Mouse (Mus musculus): ENCODE measurements around the gene Krt24.

Krt24 gene

DNA sequence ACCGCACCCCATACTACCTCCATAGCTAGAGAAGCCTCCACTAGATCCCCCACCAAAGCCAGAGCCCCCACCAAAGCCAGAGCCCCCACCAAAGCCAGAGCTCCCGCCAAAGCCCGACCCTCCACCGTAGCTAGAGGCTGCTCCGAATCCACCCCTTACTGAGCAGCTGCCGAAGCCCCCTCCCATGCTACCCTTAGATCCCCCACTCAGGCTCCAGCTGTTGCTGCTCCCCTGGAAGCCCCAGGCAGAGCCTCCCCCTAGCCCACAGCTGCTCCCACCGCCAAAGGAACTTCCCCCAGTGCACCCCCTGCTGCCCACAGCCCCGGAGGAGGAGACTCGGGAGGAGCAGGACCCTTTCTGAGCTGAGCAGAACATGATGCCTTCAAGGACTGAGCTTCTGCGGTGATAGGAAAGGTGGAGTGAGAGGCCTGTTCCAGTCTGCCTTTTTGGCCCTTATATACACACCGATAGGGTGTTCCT lies at the start of gene Krt24:
Krt24 (minus strand) TSS at position 430 of the 480 bp plus-strand sequence.
- no peak for DNase-seq

DNA sequence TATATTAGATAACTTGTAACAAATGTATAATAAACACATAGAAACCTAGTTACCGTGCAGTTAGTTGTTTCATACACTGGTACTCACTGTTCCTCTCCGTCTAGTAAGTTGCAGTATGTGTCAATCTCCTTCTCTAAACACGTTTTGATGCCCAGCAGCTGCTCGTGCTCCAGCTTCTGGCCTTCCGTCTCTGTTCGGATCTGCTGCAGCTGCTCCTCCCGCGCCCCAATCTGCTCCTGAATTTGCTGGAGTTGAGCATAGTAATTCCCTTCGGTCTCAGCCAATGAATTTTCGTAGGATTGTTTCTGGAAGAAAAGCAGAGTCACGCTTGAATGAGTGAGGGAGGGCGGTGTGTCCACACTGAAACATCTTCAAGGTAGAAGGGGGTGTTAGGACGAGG lies 48.4 kb upstream of the Krt24 start:
- peak; percentile 20 for DNase-seq

DNA sequence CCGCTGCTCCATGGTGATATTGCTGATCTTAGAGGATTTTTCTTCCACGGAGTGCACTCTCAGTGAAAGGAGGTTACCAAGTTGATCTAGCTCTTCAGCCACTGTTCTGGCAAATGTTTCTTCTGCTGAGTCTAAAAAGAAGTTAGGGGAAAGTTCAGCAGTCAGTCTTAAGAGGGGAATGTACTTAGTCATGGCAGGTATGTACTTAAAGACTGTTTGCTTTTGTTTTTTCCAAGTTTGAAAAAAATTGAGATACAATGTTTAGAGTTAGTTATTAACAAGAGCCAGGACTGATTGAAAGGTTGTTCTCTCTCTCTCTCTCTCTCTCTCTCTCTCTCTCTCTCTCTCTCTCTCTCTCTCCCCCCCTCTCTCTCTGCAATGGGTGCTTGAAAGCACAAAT lies 44.6 kb upstream of the Krt24 start:
- DNase-seq = no peak

DNA sequence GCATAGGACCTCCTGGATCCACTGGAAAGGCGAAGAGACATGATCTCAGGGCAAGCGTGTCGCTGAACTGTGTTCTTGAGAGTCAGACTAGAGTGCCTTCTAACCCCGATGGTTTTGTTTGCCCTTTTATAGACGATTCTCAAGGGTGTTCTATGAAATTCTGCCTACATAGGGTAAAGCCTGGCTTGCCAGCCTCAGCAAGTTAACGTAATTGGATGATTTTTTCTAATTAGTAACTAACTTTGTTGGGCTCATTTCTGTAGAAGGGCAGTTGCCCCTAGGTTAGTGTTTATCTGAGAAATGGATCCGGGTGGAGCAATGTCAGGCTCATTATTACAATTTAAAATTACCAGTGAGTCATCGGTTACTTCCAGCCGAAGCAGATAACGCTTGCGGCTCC lies 37.8 kb upstream of the Krt24 start, which contains the start of gene Krt25:
Krt25 (minus strand) TSS at position 101 of the 400 bp plus-strand sequence.
- DNase-seq = no peak

DNA sequence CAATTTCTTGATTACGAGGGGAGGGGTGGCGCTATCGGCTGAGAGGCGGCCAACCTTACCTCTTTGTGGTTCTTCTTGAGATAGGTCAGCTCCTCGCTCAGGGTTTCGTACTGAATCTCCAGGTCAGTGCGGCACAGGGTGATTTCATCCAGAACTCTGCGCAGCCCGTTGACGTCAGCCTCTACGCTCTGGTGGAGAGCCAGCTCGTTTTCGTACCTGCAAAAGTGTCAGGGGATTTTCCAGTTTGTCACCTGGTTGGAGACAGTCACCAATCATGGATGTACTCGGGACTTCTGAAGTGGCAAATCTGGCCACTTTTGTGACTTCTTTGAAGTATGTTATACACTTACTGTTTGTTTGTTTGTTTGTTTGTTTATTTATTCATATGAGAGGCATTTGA lies 36.0 kb upstream of the Krt24 start:
- DNase-seq = no peak

DNA sequence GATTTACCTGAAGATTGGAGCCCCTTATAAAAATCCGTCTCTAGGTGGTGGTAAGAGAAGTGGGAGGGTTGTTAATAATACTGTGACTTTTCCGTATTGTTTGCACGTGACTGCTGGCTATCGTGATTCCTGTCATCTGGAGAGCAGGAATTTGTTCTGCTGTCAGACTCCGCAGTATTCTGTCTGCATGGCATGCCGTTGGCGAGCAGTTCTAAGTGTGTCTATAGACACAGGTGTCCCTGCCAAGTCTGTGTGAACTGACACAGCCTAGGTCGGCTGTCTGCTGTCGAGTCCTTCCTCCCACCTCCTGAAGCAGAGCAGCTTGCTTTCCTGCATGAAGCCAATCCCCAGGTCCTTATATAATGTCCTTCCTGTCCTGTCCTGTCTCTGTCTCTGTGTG lies 34.1 kb upstream of the Krt24 start:
- no peak for DNase-seq

DNA sequence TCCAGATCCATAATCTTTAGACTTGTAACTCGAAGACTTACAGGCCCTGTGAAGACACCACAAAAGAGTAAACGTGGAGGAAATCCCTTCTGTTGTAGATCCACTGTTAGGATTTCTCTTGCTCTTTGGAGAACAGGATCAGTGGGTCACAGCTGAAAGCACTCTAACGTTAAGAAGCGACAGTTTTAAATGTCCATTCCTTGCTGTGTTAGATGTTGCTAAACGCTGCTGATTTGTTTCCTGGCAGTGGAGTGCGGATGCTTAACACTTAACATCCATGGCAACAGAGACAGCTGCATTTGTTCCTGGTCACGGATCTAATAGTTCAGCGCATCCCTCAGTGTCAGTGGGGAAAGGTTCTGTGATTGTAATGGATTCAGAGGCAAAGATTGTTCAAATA lies 31.5 kb upstream of the Krt24 start:
- peak; percentile 29 for DNase-seq

DNA sequence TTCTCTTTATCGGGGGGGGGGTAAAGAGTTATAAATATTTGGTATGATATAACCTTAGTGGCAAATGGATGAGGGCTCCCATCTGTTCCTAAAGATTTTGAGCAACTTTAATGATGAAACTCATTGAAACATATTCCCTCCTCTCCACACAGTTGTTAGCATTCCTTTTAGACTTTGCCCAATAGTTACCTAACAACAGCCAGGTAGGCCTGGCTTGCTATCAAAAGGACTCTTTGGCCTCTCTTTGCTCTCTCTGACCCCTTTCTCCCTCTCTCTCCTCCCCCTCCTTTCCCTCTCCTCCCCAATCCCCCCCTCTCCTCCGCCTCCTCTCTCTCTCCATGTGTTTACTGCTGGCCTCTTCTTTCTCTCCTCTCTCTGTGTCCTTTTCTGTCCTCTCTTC lies 29.5 kb upstream of the Krt24 start:
- no peak for DNase-seq

DNA sequence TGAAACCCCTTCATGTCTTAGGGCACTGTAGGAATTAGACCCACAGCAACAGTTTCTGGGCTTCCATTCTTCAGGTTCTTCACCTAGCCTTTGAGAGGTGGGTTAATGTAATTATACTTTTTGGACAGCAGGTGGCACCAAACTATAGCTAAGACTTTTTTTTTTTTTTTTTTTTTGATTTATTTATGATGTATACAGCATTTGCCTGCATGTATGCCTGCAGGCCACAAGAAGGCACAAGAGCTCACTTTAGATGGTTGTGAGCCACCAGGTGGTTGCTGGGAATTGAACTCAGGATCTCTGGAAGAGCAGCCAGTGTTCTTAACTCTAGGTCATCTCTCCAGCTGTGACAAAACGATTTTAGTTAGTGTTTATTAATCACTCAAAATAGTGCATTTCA lies 25.8 kb upstream of the Krt24 start:
- no peak for DNase-seq

DNA sequence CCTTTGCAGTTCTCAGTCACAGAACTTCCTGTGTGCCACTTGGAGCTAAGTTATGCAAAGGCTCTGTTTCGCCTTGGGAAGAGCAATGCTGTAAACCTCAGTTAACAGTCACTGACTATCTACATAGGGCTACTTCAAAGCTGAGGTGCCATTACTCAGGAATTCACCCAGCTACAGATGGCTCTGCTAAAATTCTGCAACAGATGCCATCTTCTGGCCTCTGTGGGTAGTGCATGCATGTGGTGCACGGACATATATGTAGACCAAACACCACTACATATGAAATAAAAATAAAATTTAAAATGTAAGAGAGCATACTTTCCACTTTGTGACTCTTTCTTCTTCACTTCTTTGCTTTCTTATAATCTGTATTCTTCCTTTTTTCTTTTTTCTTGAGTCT lies 22.5 kb upstream of the Krt24 start:
- DNase-seq = peak; percentile 77

DNA sequence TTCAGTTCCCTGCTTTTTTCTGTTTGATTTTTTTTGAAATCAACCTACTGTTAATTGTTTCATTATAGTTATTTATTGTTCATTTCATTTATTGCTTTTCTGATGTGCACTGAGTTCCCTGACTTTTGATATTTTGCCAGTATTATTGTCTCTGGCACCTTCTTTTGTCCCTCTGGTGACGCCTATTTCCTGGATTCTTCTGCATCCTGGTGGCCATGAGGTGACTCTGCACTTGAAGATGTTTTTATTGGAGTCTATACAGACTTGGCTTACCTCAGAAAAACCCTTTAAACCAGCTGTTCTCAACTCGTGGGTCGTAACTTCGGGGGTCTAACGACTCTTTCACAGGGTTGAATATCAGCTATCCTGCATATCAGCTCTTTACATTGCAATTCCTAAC lies 10.0 kb upstream of the Krt24 start:
- no peak for DNase-seq

DNA sequence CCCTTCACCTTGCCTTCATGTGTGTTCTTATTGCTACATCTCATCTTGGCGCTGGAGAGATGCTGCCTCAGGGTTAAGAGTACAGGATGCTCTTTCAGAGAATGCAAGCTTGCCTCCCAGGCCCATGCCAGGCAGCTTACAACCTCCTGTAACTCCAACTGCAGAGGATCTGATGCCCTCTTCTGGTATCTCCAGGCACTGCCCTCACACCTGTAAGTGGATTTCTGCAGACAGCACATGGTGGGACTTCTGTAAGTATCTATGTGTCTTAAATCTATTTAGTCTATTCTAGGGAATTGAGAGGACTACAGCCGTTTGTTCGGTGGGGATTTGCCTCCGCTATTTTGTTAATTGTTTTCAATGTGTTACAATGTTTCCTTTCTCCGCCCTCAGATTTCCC lies 7.8 kb upstream of the Krt24 start:
- DNase-seq = peak; percentile 63

DNA sequence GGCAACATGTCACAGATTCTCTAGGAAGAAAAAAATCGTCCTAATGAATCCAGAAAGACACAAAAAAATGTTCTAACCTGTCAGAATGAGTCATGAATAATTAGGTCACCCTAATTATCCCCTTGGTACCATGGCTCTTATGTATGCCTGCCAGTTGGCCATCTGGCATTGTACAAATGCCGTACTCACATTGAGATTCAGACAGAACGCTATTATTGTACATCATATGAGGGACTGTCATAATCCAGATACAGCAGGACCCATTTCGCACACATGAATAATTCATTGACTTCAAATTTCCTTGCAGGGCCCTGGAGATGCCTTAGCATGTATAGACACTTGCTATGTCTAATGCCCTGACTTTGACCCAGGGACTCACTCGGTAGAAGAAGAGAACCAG lies 1.1 kb downstream of the Krt24 start:
- no peak for DNase-seq

DNA sequence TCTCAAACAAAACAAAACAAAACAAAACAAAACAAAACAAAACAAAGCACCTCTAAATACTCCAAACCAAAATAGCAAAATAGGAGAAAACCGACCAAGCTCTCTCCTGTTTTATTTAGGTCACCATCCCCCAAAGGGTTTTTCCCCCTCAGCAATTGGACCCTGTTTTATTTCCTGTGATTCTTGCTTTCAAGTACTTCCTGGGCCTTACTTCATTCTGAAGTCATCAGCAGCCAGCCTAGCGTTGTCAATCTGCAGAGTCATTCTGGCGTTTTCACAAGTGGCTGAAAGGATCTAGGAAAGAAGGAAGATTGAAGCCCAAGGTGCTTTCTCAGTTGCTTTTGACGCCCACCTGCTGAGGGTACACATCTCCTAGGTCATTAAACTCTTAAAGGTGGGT lies 1.7 kb downstream of the Krt24 start:
- no peak for DNase-seq

DNA sequence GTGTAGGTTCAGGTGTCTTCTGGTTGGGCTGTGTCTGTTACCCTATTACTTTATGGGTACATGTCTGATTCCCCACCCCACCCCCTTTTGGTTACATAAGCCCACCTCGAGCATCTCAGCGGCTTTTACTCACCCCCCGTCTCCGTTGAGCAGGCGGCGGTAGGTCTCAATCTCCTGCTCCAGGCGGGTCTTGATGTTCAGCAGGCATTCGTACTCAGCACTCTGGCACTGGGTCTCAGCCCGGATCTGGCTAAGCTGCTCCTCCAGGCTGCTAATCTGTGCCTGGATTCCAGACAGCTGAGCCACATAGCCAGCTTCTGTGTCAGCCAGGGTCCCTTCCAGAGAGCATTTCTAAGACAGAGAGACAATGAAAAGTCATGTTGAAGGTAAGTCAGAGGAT lies 3.9 kb downstream of the Krt24 start:
- DNase-seq = no peak

DNA sequence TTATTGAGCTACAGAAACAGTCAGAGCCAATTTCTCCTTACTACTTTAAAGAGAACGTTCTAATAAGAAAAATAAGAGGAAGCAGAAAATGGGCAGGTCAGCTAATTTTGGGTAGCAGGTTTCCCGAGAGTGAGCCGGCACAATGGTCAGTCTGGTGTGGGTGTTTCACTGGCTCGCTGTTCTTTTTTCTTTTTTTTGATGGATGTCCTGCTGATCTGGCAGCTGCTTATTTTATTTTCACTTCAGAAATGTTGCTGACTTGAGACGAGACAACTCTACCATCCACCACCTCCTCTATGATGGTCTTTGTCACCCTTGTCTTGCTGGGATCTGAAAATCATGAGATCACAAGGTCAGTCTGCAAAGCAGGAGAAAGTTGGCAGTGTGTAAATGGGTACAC lies 5.1 kb downstream of the Krt24 start:
- DNase-seq = no peak

DNA sequence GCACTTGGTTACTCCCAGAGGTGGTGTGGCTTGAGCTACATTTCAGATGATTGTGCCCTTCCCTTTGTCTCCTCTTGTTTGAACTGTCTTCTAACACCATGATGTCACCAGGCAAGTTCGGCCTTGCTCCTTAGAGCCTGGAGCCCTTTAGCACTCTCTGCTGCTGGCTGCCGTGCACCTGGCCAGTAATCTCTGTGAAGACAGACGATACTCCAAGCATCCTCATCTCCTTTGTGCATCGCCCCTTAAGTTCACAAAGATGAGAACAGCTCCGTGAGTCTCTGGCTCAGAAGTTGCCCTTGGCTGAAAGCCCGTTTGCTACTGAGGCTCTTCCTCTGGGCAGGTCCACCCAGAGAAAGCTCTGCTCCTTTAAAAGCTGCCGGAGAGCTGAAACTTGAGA lies 8.3 kb downstream of the Krt24 start:
- no peak for DNase-seq

DNA sequence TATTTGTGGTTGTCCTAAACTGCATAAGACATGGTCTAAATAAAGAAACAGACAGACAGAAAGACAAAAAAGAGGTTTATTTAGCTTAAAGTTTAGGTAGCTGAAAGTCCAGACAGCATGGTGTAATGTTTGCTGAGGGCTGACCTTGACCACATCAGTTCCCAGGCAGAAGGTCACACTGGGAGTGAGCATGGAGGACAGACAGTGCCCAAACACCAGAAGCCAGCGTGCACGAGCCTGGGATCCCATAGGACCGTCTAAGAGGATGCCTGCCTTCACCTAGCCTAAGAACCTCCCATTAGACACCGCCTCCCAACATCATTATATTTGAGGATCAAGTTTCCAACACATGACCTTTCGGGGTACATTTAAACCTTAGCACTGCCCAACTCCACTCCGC lies 9.4 kb downstream of the Krt24 start:
- no peak for DNase-seq

DNA sequence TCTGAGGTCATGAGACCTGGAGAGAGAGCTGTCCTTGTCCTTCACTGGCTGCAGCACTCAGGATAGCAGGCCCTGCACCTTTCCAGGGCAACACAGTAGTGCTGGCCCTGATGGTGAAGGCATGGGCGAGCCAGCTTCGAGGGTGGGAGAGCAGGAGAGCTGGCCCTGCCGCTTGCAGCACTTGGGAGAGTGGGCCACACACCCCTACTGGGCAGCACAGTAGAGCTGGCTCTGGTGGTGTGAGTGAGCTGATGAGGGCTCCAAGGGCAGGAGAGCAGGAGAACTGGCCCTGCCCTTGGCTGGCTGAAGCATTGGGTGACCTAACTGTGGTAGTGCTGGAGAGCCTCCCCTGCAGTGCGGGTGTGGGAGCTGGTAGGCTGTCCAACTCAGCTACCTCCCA lies 12.3 kb downstream of the Krt24 start:
- no peak for DNase-seq

DNA sequence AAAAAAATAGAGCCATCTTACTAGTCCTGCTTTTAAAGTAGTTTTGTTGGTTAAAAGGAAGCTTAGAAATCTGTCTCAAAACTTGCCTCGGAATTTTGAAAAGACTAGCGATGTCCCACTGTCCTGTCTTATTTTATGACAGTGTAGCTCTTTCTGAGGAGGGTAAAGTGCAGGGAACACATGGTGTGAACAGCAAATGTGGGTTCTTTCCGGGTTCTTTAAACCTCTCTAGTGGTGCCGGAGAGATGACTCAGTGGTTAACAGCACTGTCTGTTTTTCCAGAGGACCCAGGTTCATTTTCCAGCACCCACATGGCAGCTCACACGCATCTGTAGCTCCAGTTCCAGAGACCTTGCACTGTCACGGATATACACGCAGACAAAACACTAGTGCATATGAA lies 15.9 kb downstream of the Krt24 start:
- DNase-seq = no peak

DNA sequence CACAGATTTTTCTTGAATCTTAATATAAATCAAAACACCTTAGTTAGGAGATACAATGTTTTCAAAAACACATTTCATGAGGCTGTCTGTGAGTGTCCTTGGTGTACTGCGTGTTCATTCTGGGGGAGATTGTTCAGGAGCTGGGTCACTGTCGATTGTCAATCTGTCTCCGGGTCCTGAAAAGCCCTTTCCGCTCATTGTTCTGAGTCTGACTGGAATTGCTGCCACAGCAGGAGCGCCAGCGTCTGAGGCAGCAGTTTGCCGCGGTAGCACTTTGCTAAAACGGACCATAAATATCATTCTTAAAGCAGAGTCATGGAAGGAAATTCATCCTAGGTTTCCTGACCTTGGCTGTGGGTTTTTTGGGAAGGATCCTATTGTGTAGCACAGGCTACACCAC lies 19.3 kb downstream of the Krt24 start:
- peak; percentile 49 for DNase-seq

DNA sequence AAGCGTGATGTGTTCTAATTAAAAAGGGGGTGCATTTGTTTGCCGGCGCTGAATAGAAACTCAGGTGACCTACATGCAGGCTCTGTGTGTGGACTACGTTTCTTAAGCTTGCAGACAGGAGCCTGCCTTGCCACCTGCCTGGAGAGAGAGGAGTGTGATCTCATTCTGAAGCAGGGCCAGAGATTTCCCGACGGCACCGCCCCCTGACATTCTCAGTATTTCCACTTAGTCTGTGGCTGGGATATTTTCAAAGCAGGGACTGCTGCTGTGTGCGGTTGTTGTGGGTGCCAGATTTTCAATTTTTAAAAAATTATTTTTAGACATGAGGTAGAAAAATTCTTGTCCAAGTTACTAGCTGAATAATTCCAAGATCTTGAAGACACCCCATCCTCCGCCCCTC lies 19.8 kb downstream of the Krt24 start:
- DNase-seq = peak; percentile 36

DNA sequence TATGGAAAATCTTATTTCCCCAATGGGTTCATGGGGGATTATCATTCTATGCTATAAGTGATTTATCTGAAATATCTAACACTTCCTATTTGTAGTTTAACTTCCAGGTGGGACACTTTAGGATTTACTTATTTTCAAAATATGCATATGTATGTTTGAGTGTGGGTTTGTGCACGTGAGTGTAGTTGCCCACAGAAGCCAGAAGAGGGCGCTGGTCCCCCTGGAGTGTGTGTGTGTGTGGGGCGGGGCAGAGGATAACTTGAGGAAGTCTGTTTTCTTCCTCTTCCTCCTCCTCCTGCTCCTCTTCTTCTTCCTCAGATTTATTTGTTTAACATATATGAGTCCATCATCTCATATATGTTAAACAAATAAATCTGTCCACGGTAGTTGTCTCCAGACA lies 28.8 kb downstream of the Krt24 start:
- DNase-seq = no peak

DNA sequence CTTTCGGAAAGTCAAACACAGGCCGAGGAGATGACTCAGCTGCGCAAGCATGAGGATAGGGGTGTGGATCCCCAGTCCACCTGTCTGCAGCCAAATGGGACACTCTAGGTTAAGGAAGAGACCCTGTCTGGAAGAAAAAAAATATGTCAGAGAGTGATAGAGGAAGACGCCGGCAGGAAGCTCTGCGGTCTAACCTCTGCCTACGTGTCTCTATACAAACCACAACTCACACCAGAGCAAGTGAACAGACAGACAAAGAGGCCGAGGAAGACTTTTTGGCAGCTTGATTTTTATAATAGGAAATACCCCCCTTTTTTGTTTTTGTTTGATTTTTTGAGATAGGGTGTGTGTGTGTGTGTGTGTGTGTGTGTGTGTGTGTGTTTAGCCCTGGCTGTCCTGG lies 29.7 kb downstream of the Krt24 start:
- no peak for DNase-seq

DNA sequence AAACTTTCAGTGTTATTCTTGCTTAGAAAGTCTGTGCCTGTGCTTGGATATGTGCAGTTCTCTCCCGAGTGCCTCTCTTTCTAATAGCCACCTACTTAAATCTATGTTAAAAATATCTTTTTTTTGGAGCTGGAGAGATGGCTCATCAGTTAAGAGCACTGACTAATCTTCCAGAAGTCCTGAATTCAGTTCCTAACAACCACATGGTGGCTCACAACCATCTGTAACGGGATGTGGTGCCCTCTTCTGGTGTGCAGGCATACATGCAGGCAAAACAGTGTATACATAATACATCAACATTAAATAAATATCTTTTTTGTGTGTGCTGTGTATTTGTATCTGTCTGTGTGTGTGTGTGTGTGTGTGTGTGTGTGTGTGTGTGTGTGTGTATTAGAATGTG lies 31.2 kb downstream of the Krt24 start:
- DNase-seq = no peak

DNA sequence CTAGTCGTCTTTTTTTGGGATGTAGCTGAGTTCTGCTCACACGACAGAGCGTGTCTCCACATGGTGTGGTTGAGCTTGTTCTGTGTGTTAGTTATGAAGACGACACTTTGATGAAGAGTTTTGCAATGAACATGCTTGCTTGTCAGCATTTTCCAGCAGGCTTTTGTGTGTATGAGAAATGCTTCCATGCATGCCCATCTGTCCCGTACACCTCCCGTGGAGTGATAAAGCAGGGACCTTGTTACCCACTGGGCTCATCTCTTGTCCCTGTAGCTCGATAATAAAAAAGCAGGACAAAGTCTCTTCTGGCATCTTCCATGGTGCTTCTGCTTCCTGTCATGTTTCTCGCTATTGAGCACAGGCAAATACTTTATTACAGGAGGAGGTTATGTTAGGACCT lies 32.4 kb downstream of the Krt24 start:
- DNase-seq = no peak

Measured in kidney, postnatal 10 days (tissue).